Mouse (Mus musculus): ENCODE measurements around the gene Cnot11.

Cnot11 gene

GRCm38 (mm10) chr1:39535515-39536311 lies 921 bp downstream of the Cnot11 start:
- peak; percentile 99 for DNase-seq (ENCODE audit: low spot score in 2 of 2)

GRCm38 (mm10) chr1:39536701-39537100 lies 1.9 kb downstream of the Cnot11 start:
- DNase-seq (ENCODE audit: low spot score in 2 of 2) = no peak

- DNase-seq (ENCODE audit: low spot score in 2 of 2) = no peak
These were observed 3.0 kb downstream of the Cnot11 start for GRCm38 (mm10) chr1:39537631-39538380.

GRCm38 (mm10) chr1:39540592-39540991 lies 5.8 kb downstream of the Cnot11 start:
- no peak for DNase-seq (ENCODE audit: low spot score in 2 of 2)

GRCm38 (mm10) chr1:39545589-39545988 lies 10.8 kb downstream of the Cnot11 start:
- no peak for DNase-seq (ENCODE audit: low spot score in 2 of 2)

GRCm38 (mm10) chr1:39546160-39546866 lies 11.5 kb downstream of the Cnot11 start:
- DNase-seq (ENCODE audit: low spot score in 2 of 2) = no peak

GRCm38 (mm10) chr1:39547238-39547637 lies 12.4 kb downstream of the Cnot11 start:
- no peak for DNase-seq (ENCODE audit: low spot score in 2 of 2)

- no peak for DNase-seq (ENCODE audit: low spot score in 2 of 2)
These were observed 15.0 kb downstream of the Cnot11 start for GRCm38 (mm10) chr1:39549831-39550230.

- peak in 1 of 2 experiments; percentile 51 for DNase-seq (ENCODE audit: low spot score in 2 of 2)
These were observed 21.0 kb downstream of the Cnot11 start for GRCm38 (mm10) chr1:39555556-39556415.

- DNase-seq (ENCODE audit: low spot score in 2 of 2) = no peak
These were observed 24.2 kb downstream of the Cnot11 start for GRCm38 (mm10) chr1:39559009-39559408.

GRCm38 (mm10) chr1:39561920-39562319 lies 27.1 kb downstream of the Cnot11 start:
- DNase-seq (ENCODE audit: low spot score in 2 of 2) = no peak

GRCm38 (mm10) chr1:39563161-39563560 lies 28.4 kb downstream of the Cnot11 start:
- no peak for DNase-seq (ENCODE audit: low spot score in 2 of 2)

GRCm38 (mm10) chr1:39564603-39565002 lies 29.8 kb downstream of the Cnot11 start:
- DNase-seq (ENCODE audit: low spot score in 2 of 2) = no peak

GRCm38 (mm10) chr1:39568079-39568478 lies 33.3 kb downstream of the Cnot11 start:
- DNase-seq (ENCODE audit: low spot score in 2 of 2) = no peak

GRCm38 (mm10) chr1:39571653-39572052 lies 36.9 kb downstream of the Cnot11 start:
- no peak for DNase-seq (ENCODE audit: low spot score in 2 of 2)

- DNase-seq (ENCODE audit: low spot score in 2 of 2) = no peak
These were observed 39.1 kb downstream of the Cnot11 start for GRCm38 (mm10) chr1:39573890-39574289.

GRCm38 (mm10) chr1:39575778-39576375 lies 41.1 kb downstream of the Cnot11 start:
- DNase-seq (ENCODE audit: low spot score in 2 of 2) = no peak

GRCm38 (mm10) chr1:39576431-39577243 lies 41.8 kb downstream of the Cnot11 start:
- DNase-seq (ENCODE audit: low spot score in 2 of 2) = peak in 1 of 2 experiments; percentile 73

- peak; percentile 97 for DNase-seq (ENCODE audit: low spot score in 2 of 2)
These were observed 42.5 kb downstream of the Cnot11 start, which contains the start of gene Rnf149 for GRCm38 (mm10) chr1:39577253-39577705. Gene Rnf149 (minus strand): TSS chr1:39577405.

GRCm38 (mm10) chr1:39578446-39578845 lies 43.7 kb downstream of the Cnot11 start:
- no peak for DNase-seq (ENCODE audit: low spot score in 2 of 2)

Measured in right cerebral cortex, postnatal 10 days (tissue).